Mouse (Mus musculus): Measurements from ENCODE around the gene Lcor. TPM values are rescaled to one million over a fixed set of nuclear protein-coding genes. Genes with fewer than 3 reads are reported as not detected.
A peak's percentile ranks its signal among the peaks of the same experiment; 100 is the strongest.

The Lcor gene
- polyA plus RNA-seq, 1 experiment: 2.7 TPM

- no peak for DNase-seq
- TF ChIP-seq CTCF (conservative IDR thresholded peaks at IDR 0.05; ENCODE audit: insufficient read depth, insufficient read length, low read depth, low read length) (no peak), POLR2A (IDR thresholded peaks at IDR 0.05; ENCODE audit: low read depth, low read length) (no peak)
- WGBS: 79% methylated on average over 6 of the region's 6 CpGs
- Histone ChIP-seq H3K27me3 (replicated peaks; ENCODE audit: control insufficient read depth, insufficient read depth, low read length) (no peaks in the 10 kb centered on the region), H3K27ac (ENCODE audit: insufficient read depth, low read depth, low read length) (no peak overlapping the region), H3K36me3 (ENCODE audit: control insufficient read depth, insufficient read depth, low read length) (no peaks in the 10 kb centered on the region), H3K4me1 (ENCODE audit: control insufficient read depth, insufficient read depth, low read length) (peaks cover 11% of the 10 kb centered on the region; the same call in 1 of the 2 replicates), H3K4me3 (ENCODE audit: insufficient read depth, low read depth, low read length) (no peak overlapping the region)
Observed at GRCm38 (mm10) chr19:41519121-41519520, 36.7 kb downstream of the Lcor start.

- no peak overlapping the region for H3K27ac ChIP-seq (ENCODE audit: insufficient read depth, low read depth, low read length)
- TF ChIP-seq CTCF (conservative IDR thresholded peaks at IDR 0.05; ENCODE audit: insufficient read depth, insufficient read length, low read depth, low read length) (no peak), POLR2A (IDR thresholded peaks at IDR 0.05; ENCODE audit: low read depth, low read length) (no peak)
- no peaks in the 10 kb centered on the region for H3K27me3 ChIP-seq (replicated peaks; ENCODE audit: control insufficient read depth, insufficient read depth, low read length)
- no peaks in the 10 kb centered on the region for H3K36me3 ChIP-seq (ENCODE audit: control insufficient read depth, insufficient read depth, low read length)
- H3K4me3 ChIP-seq (ENCODE audit: insufficient read depth, low read depth, low read length): no peak overlapping the region
- H3K4me1 ChIP-seq (ENCODE audit: control insufficient read depth, insufficient read depth, low read length): peaks cover 9% of the 10 kb centered on the region; the same call in 1 of the 2 replicates
- WGBS: 75% methylated on average over 2 of the region's 2 CpGs
- no peak for DNase-seq
Observed at GRCm38 (mm10) chr19:41522246-41522645, 39.8 kb downstream of the Lcor start.

- Histone ChIP-seq H3K36me3 (ENCODE audit: control insufficient read depth, insufficient read depth, low read length) (no peaks in the 10 kb centered on the region; the same call in 1 of the 2 replicates), H3K4me3 (ENCODE audit: insufficient read depth, low read depth, low read length) (no peak overlapping the region), H3K27ac (ENCODE audit: insufficient read depth, low read depth, low read length) (no peak overlapping the region), H3K4me1 (ENCODE audit: control insufficient read depth, insufficient read depth, low read length) (peaks cover 9% of the 10 kb centered on the region; the same call in 1 of the 2 replicates), H3K27me3 (replicated peaks; ENCODE audit: control insufficient read depth, insufficient read depth, low read length) (no peaks in the 10 kb centered on the region)
- TF ChIP-seq CTCF (conservative IDR thresholded peaks at IDR 0.05; ENCODE audit: insufficient read depth, insufficient read length, low read depth, low read length) (no peak), POLR2A (IDR thresholded peaks at IDR 0.05; ENCODE audit: low read depth, low read length) (no peak)
- DNase-seq: peak; percentile 6
- 35% methylated on average over 3 of the region's 3 CpGs for WGBS
Observed at GRCm38 (mm10) chr19:41523798-41524563, 41.5 kb downstream of the Lcor start.

GRCm38 (mm10) chr19:41529169-41529568 is 46.7 kb downstream of the Lcor start:
- no peak for DNase-seq
- TF ChIP-seq CTCF (conservative IDR thresholded peaks at IDR 0.05; ENCODE audit: insufficient read depth, insufficient read length, low read depth, low read length) (no peak), POLR2A (IDR thresholded peaks at IDR 0.05; ENCODE audit: low read depth, low read length) (no peak)
- Histone ChIP-seq H3K36me3 (ENCODE audit: control insufficient read depth, insufficient read depth, low read length) (no peaks in the 10 kb centered on the region; the same call in 1 of the 2 replicates), H3K27me3 (replicated peaks; ENCODE audit: control insufficient read depth, insufficient read depth, low read length) (no peaks in the 10 kb centered on the region), H3K27ac (ENCODE audit: insufficient read depth, low read depth, low read length) (no peak overlapping the region), H3K4me3 (ENCODE audit: insufficient read depth, low read depth, low read length) (no peak overlapping the region), H3K4me1 (ENCODE audit: control insufficient read depth, insufficient read depth, low read length) (no peaks in the 10 kb centered on the region)
- WGBS: 86% methylated on average over 3 of the region's 3 CpGs

GRCm38 (mm10) chr19:41534021-41534420 is 51.6 kb downstream of the Lcor start:
- no peaks in the 10 kb centered on the region for H3K36me3 ChIP-seq (ENCODE audit: control insufficient read depth, insufficient read depth, low read length)
- no peak overlapping the region for H3K4me3 ChIP-seq (ENCODE audit: insufficient read depth, low read depth, low read length)
- TF ChIP-seq CTCF (conservative IDR thresholded peaks at IDR 0.05; ENCODE audit: insufficient read depth, insufficient read length, low read depth, low read length) (no peak), POLR2A (IDR thresholded peaks at IDR 0.05; ENCODE audit: low read depth, low read length) (no peak)
- no peaks in the 10 kb centered on the region for H3K27me3 ChIP-seq (replicated peaks; ENCODE audit: control insufficient read depth, insufficient read depth, low read length)
- no peak overlapping the region for H3K27ac ChIP-seq (ENCODE audit: insufficient read depth, low read depth, low read length)
- no peaks in the 10 kb centered on the region for H3K4me1 ChIP-seq (ENCODE audit: control insufficient read depth, insufficient read depth, low read length)
- DNase-seq: no peak
- WGBS: 91% methylated on average over 3 of the region's 3 CpGs

- Histone ChIP-seq H3K4me3 (ENCODE audit: insufficient read depth, low read depth, low read length) (no peak overlapping the region), H3K4me1 (ENCODE audit: control insufficient read depth, insufficient read depth, low read length) (peaks cover 7% of the 10 kb centered on the region; the same call in 1 of the 2 replicates), H3K27ac (ENCODE audit: insufficient read depth, low read depth, low read length) (no peak overlapping the region), H3K27me3 (replicated peaks; ENCODE audit: control insufficient read depth, insufficient read depth, low read length) (no peaks in the 10 kb centered on the region), H3K36me3 (ENCODE audit: control insufficient read depth, insufficient read depth, low read length) (peaks cover 9% of the 10 kb centered on the region)
- TF ChIP-seq POLR2A (IDR thresholded peaks at IDR 0.05; ENCODE audit: low read depth, low read length) (no peak), CTCF (conservative IDR thresholded peaks at IDR 0.05; ENCODE audit: insufficient read depth, insufficient read length, low read depth, low read length) (no peak)
- 73% methylated on average over 4 of the region's 4 CpGs for WGBS
- DNase-seq: no peak
Observed at GRCm38 (mm10) chr19:41556981-41557380, 74.5 kb downstream of the Lcor start.

- no peak for TF ChIP-seq CTCF (conservative IDR thresholded peaks at IDR 0.05; ENCODE audit: insufficient read depth, insufficient read length, low read depth, low read length)
- TF ChIP-seq POLR2A (IDR thresholded peaks at IDR 0.05; ENCODE audit: low read depth, low read length): no peak
- WGBS: 58% methylated on average over 4 of the region's 4 CpGs
Observed at GRCm38 (mm10) chr19:41557491-41557890, 75.1 kb downstream of the Lcor start.

More at GRCm38 (mm10) chr19:41557491-41557890, 75.1 kb downstream of the Lcor start:
- Histone ChIP-seq H3K27ac (ENCODE audit: insufficient read depth, low read depth, low read length) (no peak overlapping the region), H3K36me3 (ENCODE audit: control insufficient read depth, insufficient read depth, low read length) (peaks cover 9% of the 10 kb centered on the region), H3K4me1 (ENCODE audit: control insufficient read depth, insufficient read depth, low read length) (peaks cover 7% of the 10 kb centered on the region; the same call in 1 of the 2 replicates), H3K4me3 (ENCODE audit: insufficient read depth, low read depth, low read length) (no peak overlapping the region), H3K27me3 (replicated peaks; ENCODE audit: control insufficient read depth, insufficient read depth, low read length) (no peaks in the 10 kb centered on the region)
- no peak for DNase-seq
